Mouse (Mus musculus): ENCODE measurements at regions not wholly inside any gene's neighbourhood (a gene's known extent, or its start where the extent isn't known, plus 50 kb on each side); places are given as distances from the start of the nearest gene placed in this dataset.
"Not testable (repeated sequence)": the region's sequence is repeated elsewhere in the genome, so short reads cannot be mapped to it uniquely, and the experiment has no call there.

- H3K27ac ChIP-seq, result no peak overlapping the region
- no peak overlapping the region for H3K4me3 ChIP-seq (ENCODE audit: low read length)
- H3K36me3 ChIP-seq (ENCODE audit: insufficient read depth, low read length), result no peaks in the 10 kb centered on the region
- ATAC-seq (no peak), DNase-seq (ENCODE audit: low spot score) (no peak)
- H3K9me3 ChIP-seq (ENCODE audit: low read length), result no peaks in the 10 kb centered on the region
- H3K9ac ChIP-seq (replicated peaks; ENCODE audit: low read length), result no peak overlapping the region
- no peak for TF ChIP-seq CTCF (IDR thresholded peaks at IDR 0.05; ENCODE audit: low read depth)
- H3K4me2 ChIP-seq (ENCODE audit: low read depth, low read length), result no peak overlapping the region
- 87% methylated on average over 3 of the region's 3 CpGs for WGBS
- no peaks in the 10 kb centered on the region for H3K27me3 ChIP-seq (ENCODE audit: insufficient read depth, low read length)
- no peaks in the 10 kb centered on the region for H3K4me1 ChIP-seq (ENCODE audit: insufficient read depth, low read length)
Measured at GRCm38 (mm10) chr11:20390622-20391021, 58.1 kb upstream of the Slc1a4 start.

- not testable (repeated sequence) for H3K4me2 ChIP-seq (ENCODE audit: low read depth, low read length); ATAC-seq; H3K27ac ChIP-seq; H3K4me1 ChIP-seq (ENCODE audit: insufficient read depth, low read length); H3K27me3 ChIP-seq (ENCODE audit: insufficient read depth, low read length); H3K36me3 ChIP-seq (ENCODE audit: insufficient read depth, low read length); H3K9ac ChIP-seq (replicated peaks; ENCODE audit: low read length); H3K4me3 ChIP-seq (ENCODE audit: low read length); H3K9me3 ChIP-seq (ENCODE audit: low read length); DNase-seq (ENCODE audit: low spot score)
- WGBS, result 50% methylated on average over 3 of the region's 3 CpGs
Measured at GRCm38 (mm10) chr11:20393302-20393701, 60.8 kb upstream of the Slc1a4 start.

GRCm38 (mm10) chr11:20393807-20394206 lies 61.3 kb upstream of the Slc1a4 start:
- not testable (repeated sequence) for H3K4me1 ChIP-seq (ENCODE audit: insufficient read depth, low read length); H3K36me3 ChIP-seq (ENCODE audit: insufficient read depth, low read length); H3K27ac ChIP-seq; H3K9me3 ChIP-seq (ENCODE audit: low read length); H3K4me2 ChIP-seq (ENCODE audit: low read depth, low read length); H3K9ac ChIP-seq (replicated peaks; ENCODE audit: low read length); DNase-seq (ENCODE audit: low spot score); H3K4me3 ChIP-seq (ENCODE audit: low read length); ATAC-seq; H3K27me3 ChIP-seq (ENCODE audit: insufficient read depth, low read length)
- 90% methylated on average over 3 of the region's 3 CpGs for WGBS

GRCm38 (mm10) chr11:20395848-20396203 lies 63.3 kb upstream of the Slc1a4 start:
- Histone ChIP-seq H3K4me2 (ENCODE audit: low read depth, low read length) (no peak overlapping the region), H3K4me1 (ENCODE audit: insufficient read depth, low read length) (no peaks in the 10 kb centered on the region), H3K36me3 (ENCODE audit: insufficient read depth, low read length) (no peaks in the 10 kb centered on the region), H3K27ac (peak overlapping the region; percentile 58; the same call in 1 of the 2 replicates), H3K9ac (replicated peaks; ENCODE audit: low read length) (no peak overlapping the region), H3K4me3 (ENCODE audit: low read length) (no peak overlapping the region), H3K27me3 (ENCODE audit: insufficient read depth, low read length) (no peaks in the 10 kb centered on the region), H3K9me3 (ENCODE audit: low read length) (no peaks in the 10 kb centered on the region)
- ATAC-seq (no peak), DNase-seq (ENCODE audit: low spot score) (no peak)
- TF ChIP-seq CTCF (IDR thresholded peaks at IDR 0.05; ENCODE audit: low read depth), result no peak
- WGBS, result 76% methylated on average over 7 of the region's 7 CpGs

GRCm38 (mm10) chr11:20396204-20396848 lies 63.8 kb upstream of the Slc1a4 start:
- Histone ChIP-seq H3K4me2 (ENCODE audit: low read depth, low read length) (no peak overlapping the region), H3K4me3 (ENCODE audit: low read length) (no peak overlapping the region), H3K4me1 (ENCODE audit: insufficient read depth, low read length) (no peaks in the 10 kb centered on the region), H3K27ac (peak overlapping the region; percentile 58; the same call in 1 of the 2 replicates), H3K27me3 (ENCODE audit: insufficient read depth, low read length) (no peaks in the 10 kb centered on the region), H3K9me3 (ENCODE audit: low read length) (no peaks in the 10 kb centered on the region), H3K9ac (replicated peaks; ENCODE audit: low read length) (no peak overlapping the region), H3K36me3 (ENCODE audit: insufficient read depth, low read length) (no peaks in the 10 kb centered on the region)
- DNase-seq (ENCODE audit: low spot score) (peak; percentile 71), ATAC-seq (peak; percentile 88)
- 59% methylated on average over 11 of the region's 11 CpGs for WGBS
- no peak for TF ChIP-seq CTCF (IDR thresholded peaks at IDR 0.05; ENCODE audit: low read depth)

- no peak for DNase-seq (ENCODE audit: low spot score)
Measured at GRCm38 (mm10) chr11:20396884-20397283, 64.4 kb upstream of the Slc1a4 start.

More at GRCm38 (mm10) chr11:20396884-20397283, 64.4 kb upstream of the Slc1a4 start:
- no peak overlapping the region for H3K9ac ChIP-seq (replicated peaks; ENCODE audit: low read length)
- H3K27ac ChIP-seq, result peak overlapping the region; percentile 12; the same call in 1 of the 2 replicates
- 50% methylated on average over 3 of the region's 3 CpGs for WGBS
- H3K4me2 ChIP-seq (ENCODE audit: low read depth, low read length), result no peak overlapping the region
- no peaks in the 10 kb centered on the region for H3K27me3 ChIP-seq (ENCODE audit: insufficient read depth, low read length)
- ATAC-seq, result no peak
- TF ChIP-seq CTCF (IDR thresholded peaks at IDR 0.05; ENCODE audit: low read depth), result no peak
- H3K4me1 ChIP-seq (ENCODE audit: insufficient read depth, low read length), result no peaks in the 10 kb centered on the region
- H3K4me3 ChIP-seq (ENCODE audit: low read length), result no peak overlapping the region
- H3K36me3 ChIP-seq (ENCODE audit: insufficient read depth, low read length), result no peaks in the 10 kb centered on the region
- H3K9me3 ChIP-seq (ENCODE audit: low read length), result no peaks in the 10 kb centered on the region
